Mouse (Mus musculus) cerebellum, adult 18-20 months (tissue): Measurements from ENCODE around the gene Cox4i2.

Source experiments
- DNase-seq, 2 experiments: peaks; one replicate each; pipeline ENCODE4 v3.0.0; 2021

The Cox4i2 gene

DNA sequence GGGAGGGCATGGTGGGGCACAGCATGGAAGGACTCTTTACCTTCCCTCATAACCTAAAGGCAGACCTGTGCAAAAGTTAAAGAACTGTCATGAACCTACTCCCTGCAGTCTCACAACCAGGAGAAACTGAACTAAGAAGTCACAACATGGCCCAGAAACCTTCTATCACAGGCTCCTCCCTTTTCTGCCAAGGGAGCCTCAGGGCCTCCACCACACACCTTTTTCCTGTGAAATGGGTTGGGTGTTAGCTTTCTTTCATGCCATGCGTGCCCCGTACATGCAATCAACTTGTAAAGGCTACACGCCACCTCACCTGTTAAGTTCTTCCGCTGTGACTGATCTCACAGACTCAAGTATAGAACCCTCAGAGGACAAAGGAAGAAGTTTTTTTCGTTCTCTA is 49.1 kb downstream of the Cox4i2 start:
- no peak for DNase-seq

DNA sequence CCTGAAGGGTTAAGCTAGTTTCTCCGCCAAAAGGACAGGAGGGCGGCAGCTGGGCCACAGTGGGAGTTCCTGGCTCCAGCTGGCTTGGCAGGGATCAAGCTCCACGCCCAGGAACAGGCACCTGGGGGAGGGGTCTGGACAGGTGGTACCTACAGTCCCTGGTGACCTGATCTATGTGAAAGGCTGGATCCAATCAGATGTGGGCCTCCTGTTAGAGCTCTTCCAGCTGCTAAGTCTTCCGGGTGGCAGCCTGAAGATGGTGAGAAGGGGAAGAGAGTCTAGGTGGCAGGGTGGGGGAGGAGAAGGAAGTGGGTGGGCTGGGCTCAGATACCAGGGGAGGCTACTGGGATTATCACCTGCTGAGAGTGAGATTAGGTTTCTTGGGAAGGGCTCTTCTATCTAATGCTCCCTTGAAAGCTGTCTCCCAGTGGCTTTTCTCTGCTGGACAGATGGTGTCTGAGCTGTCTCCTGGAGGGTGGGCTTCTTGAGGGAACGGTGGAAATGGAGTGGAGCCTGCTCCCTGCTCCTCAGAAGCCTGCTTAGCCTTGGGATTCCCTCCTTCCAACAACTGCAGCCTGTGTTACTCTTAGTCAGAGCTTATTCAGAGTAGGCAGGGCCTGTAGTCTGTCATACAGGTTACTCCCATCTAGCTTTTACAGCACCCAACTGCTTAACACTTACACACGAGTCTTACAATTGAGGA is 50.6 kb downstream of the Cox4i2 start:
- DNase-seq, result peak; percentile 87 to 91

GRCm38 (mm10) chr2:152805111-152805490 is 51.1 kb downstream of the Cox4i2 start:
- no peak for DNase-seq

- no peak for DNase-seq
Observed at GRCm38 (mm10) chr2:152806037-152806436, 52.1 kb downstream of the Cox4i2 start.

DNA sequence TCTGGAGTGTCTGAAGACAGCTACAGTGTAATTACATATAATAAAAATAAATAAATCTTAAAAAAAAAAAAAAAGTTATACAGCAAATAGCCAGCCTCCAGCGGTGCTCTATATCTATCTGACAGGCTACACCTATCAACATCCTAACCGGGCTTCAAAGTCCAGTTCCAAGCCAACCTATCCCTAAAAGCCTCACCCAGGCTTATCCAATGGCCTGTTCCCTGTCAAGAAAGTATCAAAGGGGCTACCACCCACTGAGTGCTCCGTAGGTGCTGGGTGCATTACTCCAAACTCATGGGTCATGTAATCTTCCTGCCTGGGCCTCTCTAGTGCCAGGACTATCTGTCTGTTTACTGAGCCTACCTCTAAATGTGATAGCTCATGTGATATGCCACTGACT is 54.2 kb downstream of the Cox4i2 start:
- no peak for DNase-seq

GRCm38 (mm10) chr2:152810158-152810941 is 56.4 kb downstream of the Cox4i2 start:
- DNase-seq, result no peak

GRCm38 (mm10) chr2:152811336-152812165 is 57.6 kb downstream of the Cox4i2 start:
- peak in 1 of 2 experiments; percentile 65 for DNase-seq

DNA sequence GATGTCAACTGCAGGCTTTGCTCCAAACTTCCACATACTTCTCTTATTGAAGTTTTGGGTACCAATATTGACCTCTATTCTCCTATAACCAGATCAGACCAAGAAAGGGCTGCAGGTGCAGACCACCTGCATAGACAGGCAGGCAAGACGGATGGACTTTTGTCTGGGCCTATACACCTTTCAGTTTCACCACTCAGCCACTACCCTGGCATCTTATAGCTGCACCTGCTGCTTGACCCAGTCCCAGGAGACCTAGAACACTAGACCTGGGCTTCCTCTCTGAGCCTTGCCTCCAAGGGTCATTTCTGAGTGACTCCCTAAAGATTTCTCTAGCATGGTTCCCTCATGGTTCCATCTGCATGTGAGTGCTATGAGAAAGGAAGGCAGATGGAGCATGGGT is 59.3 kb downstream of the Cox4i2 start:
- no peak for DNase-seq

DNA sequence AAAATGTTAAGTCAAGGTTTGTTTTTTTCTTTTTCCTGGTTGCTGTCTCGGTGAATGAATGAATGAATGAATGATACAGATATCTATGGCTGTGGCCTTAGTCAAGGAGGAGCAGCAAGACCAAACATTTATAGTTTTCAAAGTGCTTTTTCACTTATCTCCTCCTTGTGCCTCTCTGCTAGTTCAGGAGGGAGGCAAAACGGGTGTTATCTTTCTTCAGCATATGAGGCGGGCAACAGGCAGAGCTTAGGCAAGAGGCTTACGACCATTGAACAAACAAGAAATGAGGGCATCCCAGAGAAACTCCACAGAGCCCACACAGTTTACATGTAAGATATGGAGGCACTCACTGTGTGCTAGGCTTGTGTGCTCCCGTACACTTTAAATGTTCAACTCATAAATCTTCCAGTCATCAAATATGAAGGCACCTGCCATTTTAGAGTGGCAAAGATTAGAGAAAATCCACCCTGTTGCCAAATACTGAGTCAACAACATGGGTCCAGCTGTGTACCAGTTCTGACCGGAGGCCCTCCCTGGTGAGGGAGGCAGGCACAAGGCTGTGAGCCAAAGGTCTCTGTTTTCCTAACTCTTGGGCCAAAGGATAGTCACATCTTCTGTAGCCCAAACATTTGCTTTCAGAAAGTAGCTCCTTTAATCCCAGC is 60.4 kb downstream of the Cox4i2 start:
- DNase-seq, result peak; percentile 52 to 68
